Mouse (Mus musculus): ENCODE results near the gene Plcb1. TPM values are rescaled to one million over a fixed set of nuclear protein-coding genes. Genes with fewer than 3 reads are reported as not detected.

Plcb1 gene
- polyA plus RNA-seq, 1 experiment from 2014 or later, result 23.0 TPM

GRCm38 (mm10) chr2:135439546-135440517, 654.0 kb downstream of the Plcb1 start:
- WGBS, result 10% methylated on average over 7 of the region's 7 CpGs
- Histone ChIP-seq H3K9ac (ENCODE audit: low read length) (no peak overlapping the region), H3K4me2 (ENCODE audit: low read length) (no peak overlapping the region; the same call in 1 of the 2 replicates), H3K4me3 (ENCODE audit: low read depth, low read length) (no peak overlapping the region), H3K27ac (ENCODE audit: low read depth, low read length) (no peak overlapping the region), H3K4me1 (ENCODE audit: control insufficient read depth, insufficient read depth, low read length) (no peaks in the 10 kb centered on the region), H3K9me3 (replicated peaks; ENCODE audit: control insufficient read depth, low read length) (no peaks in the 10 kb centered on the region), H3K36me3 (ENCODE audit: control insufficient read depth, insufficient read depth, low read length) (no peaks in the 10 kb centered on the region), H3K27me3 (replicated peaks; ENCODE audit: control insufficient read depth, insufficient read depth, low read length) (no peaks in the 10 kb centered on the region)
- ATAC-seq (peak; percentile 90), DNase-seq (ENCODE audit: low spot score) (peak; percentile 87)

GRCm38 (mm10) chr2:135453581-135453980, 667.7 kb downstream of the Plcb1 start:
- Histone ChIP-seq H3K36me3 (ENCODE audit: control insufficient read depth, insufficient read depth, low read length) (no peaks in the 10 kb centered on the region), H3K4me1 (ENCODE audit: control insufficient read depth, insufficient read depth, low read length) (no peaks in the 10 kb centered on the region), H3K4me3 (ENCODE audit: low read depth, low read length) (no peak overlapping the region), H3K27me3 (replicated peaks; ENCODE audit: control insufficient read depth, insufficient read depth, low read length) (no peaks in the 10 kb centered on the region), H3K9ac (ENCODE audit: low read length) (no peak overlapping the region), H3K4me2 (ENCODE audit: low read length) (no peak overlapping the region), H3K9me3 (replicated peaks; ENCODE audit: control insufficient read depth, low read length) (no peaks in the 10 kb centered on the region), H3K27ac (ENCODE audit: low read depth, low read length) (no peak overlapping the region)
- ATAC-seq (no peak), DNase-seq (ENCODE audit: low spot score) (no peak)
- 100% methylated on average over 1 of the region's 1 CpGs for WGBS

GRCm38 (mm10) chr2:135454015-135454414, 668.1 kb downstream of the Plcb1 start:
- ATAC-seq (no peak), DNase-seq (ENCODE audit: low spot score) (no peak)
- H3K9me3 ChIP-seq (replicated peaks; ENCODE audit: control insufficient read depth, low read length), result no peaks in the 10 kb centered on the region
- H3K27me3 ChIP-seq (replicated peaks; ENCODE audit: control insufficient read depth, insufficient read depth, low read length), result no peaks in the 10 kb centered on the region
- H3K4me2 ChIP-seq (ENCODE audit: low read length), result no peak overlapping the region
- H3K36me3 ChIP-seq (ENCODE audit: control insufficient read depth, insufficient read depth, low read length), result no peaks in the 10 kb centered on the region
- no peak overlapping the region for H3K9ac ChIP-seq (ENCODE audit: low read length)
- 90% methylated on average over 2 of the region's 2 CpGs for WGBS
- H3K4me1 ChIP-seq (ENCODE audit: control insufficient read depth, insufficient read depth, low read length), result no peaks in the 10 kb centered on the region
- no peak overlapping the region for H3K4me3 ChIP-seq (ENCODE audit: low read depth, low read length)
- no peak overlapping the region for H3K27ac ChIP-seq (ENCODE audit: low read depth, low read length)

GRCm38 (mm10) chr2:135454455-135454854, 668.6 kb downstream of the Plcb1 start:
- ATAC-seq (no peak), DNase-seq (ENCODE audit: low spot score) (no peak)
- no peak overlapping the region for H3K9ac ChIP-seq (ENCODE audit: low read length)
- H3K9me3 ChIP-seq (replicated peaks; ENCODE audit: control insufficient read depth, low read length), result no peaks in the 10 kb centered on the region
- H3K27ac ChIP-seq (ENCODE audit: low read depth, low read length), result no peak overlapping the region
- no peaks in the 10 kb centered on the region for H3K27me3 ChIP-seq (replicated peaks; ENCODE audit: control insufficient read depth, insufficient read depth, low read length)
- H3K36me3 ChIP-seq (ENCODE audit: control insufficient read depth, insufficient read depth, low read length), result no peaks in the 10 kb centered on the region
- no peak overlapping the region for H3K4me2 ChIP-seq (ENCODE audit: low read length)
- no peaks in the 10 kb centered on the region for H3K4me1 ChIP-seq (ENCODE audit: control insufficient read depth, insufficient read depth, low read length)
- WGBS, result 54% methylated on average over 1 of the region's 1 CpGs
- no peak overlapping the region for H3K4me3 ChIP-seq (ENCODE audit: low read depth, low read length)

GRCm38 (mm10) chr2:135467895-135468294, 682.0 kb downstream of the Plcb1 start:
- Histone ChIP-seq H3K4me2 (ENCODE audit: low read length) (no peak overlapping the region), H3K9ac (ENCODE audit: low read length) (no peak overlapping the region), H3K9me3 (replicated peaks; ENCODE audit: control insufficient read depth, low read length) (no peaks in the 10 kb centered on the region), H3K4me1 (ENCODE audit: control insufficient read depth, insufficient read depth, low read length) (no peaks in the 10 kb centered on the region; the same call in 1 of the 2 replicates), H3K36me3 (ENCODE audit: control insufficient read depth, insufficient read depth, low read length) (no peaks in the 10 kb centered on the region), H3K27ac (ENCODE audit: low read depth, low read length) (no peak overlapping the region), H3K4me3 (ENCODE audit: low read depth, low read length) (no peak overlapping the region), H3K27me3 (replicated peaks; ENCODE audit: control insufficient read depth, insufficient read depth, low read length) (no peaks in the 10 kb centered on the region)
- ATAC-seq, result no peak
- peak; percentile 9 for DNase-seq (ENCODE audit: low spot score)
- 51% methylated on average over 4 of the region's 4 CpGs for WGBS

- 90% methylated on average over 4 of the region's 4 CpGs for WGBS
- Histone ChIP-seq H3K4me1 (ENCODE audit: control insufficient read depth, insufficient read depth, low read length) (no peaks in the 10 kb centered on the region), H3K9ac (ENCODE audit: low read length) (no peak overlapping the region), H3K9me3 (replicated peaks; ENCODE audit: control insufficient read depth, low read length) (no peaks in the 10 kb centered on the region), H3K4me3 (ENCODE audit: low read depth, low read length) (no peak overlapping the region), H3K4me2 (ENCODE audit: low read length) (no peak overlapping the region), H3K36me3 (ENCODE audit: control insufficient read depth, insufficient read depth, low read length) (no peaks in the 10 kb centered on the region), H3K27ac (ENCODE audit: low read depth, low read length) (no peak overlapping the region), H3K27me3 (replicated peaks; ENCODE audit: control insufficient read depth, insufficient read depth, low read length) (no peaks in the 10 kb centered on the region)
- DNase-seq (ENCODE audit: low spot score) (no peak), ATAC-seq (no peak)
These were observed 688.2 kb downstream of the Plcb1 start for GRCm38 (mm10) chr2:135474107-135474506.

GRCm38 (mm10) chr2:135485248-135485647, 699.4 kb downstream of the Plcb1 start:
- no peak for DNase-seq (ENCODE audit: low spot score)
- no peaks in the 10 kb centered on the region for H3K36me3 ChIP-seq (ENCODE audit: control insufficient read depth, insufficient read depth, low read length)
- no peaks in the 10 kb centered on the region for H3K27me3 ChIP-seq (replicated peaks; ENCODE audit: control insufficient read depth, insufficient read depth, low read length)
- H3K9me3 ChIP-seq (replicated peaks; ENCODE audit: control insufficient read depth, low read length), result no peaks in the 10 kb centered on the region
- H3K4me1 ChIP-seq (ENCODE audit: control insufficient read depth, insufficient read depth, low read length), result no peaks in the 10 kb centered on the region
- no peak for ATAC-seq
- 50% methylated on average over 2 of the region's 2 CpGs for WGBS
- no peak overlapping the region for H3K27ac ChIP-seq (ENCODE audit: low read depth, low read length)
- H3K4me2 ChIP-seq (ENCODE audit: low read length), result no peak overlapping the region
- no peak overlapping the region for H3K9ac ChIP-seq (ENCODE audit: low read length)
- no peak overlapping the region for H3K4me3 ChIP-seq (ENCODE audit: low read depth, low read length)

GRCm38 (mm10) chr2:135488277-135488676, 702.4 kb downstream of the Plcb1 start:
- DNase-seq (ENCODE audit: low spot score), result no peak
- Histone ChIP-seq H3K27me3 (replicated peaks; ENCODE audit: control insufficient read depth, insufficient read depth, low read length) (no peaks in the 10 kb centered on the region), H3K4me3 (ENCODE audit: low read depth, low read length) (no peak overlapping the region), H3K36me3 (ENCODE audit: control insufficient read depth, insufficient read depth, low read length) (no peaks in the 10 kb centered on the region), H3K4me1 (ENCODE audit: control insufficient read depth, insufficient read depth, low read length) (no peaks in the 10 kb centered on the region), H3K4me2 (ENCODE audit: low read length) (no peak overlapping the region), H3K9ac (ENCODE audit: low read length) (no peak overlapping the region), H3K9me3 (replicated peaks; ENCODE audit: control insufficient read depth, low read length) (no peaks in the 10 kb centered on the region), H3K27ac (ENCODE audit: low read depth, low read length) (no peak overlapping the region)
- 89% methylated on average over 2 of the region's 2 CpGs for WGBS
- no peak for ATAC-seq

- H3K4me2 ChIP-seq (ENCODE audit: low read length), result no peak overlapping the region
- no peaks in the 10 kb centered on the region for H3K9me3 ChIP-seq (replicated peaks; ENCODE audit: control insufficient read depth, low read length)
- H3K27me3 ChIP-seq (replicated peaks; ENCODE audit: control insufficient read depth, insufficient read depth, low read length), result no peaks in the 10 kb centered on the region
- no peak overlapping the region for H3K9ac ChIP-seq (ENCODE audit: low read length)
- H3K4me3 ChIP-seq (ENCODE audit: low read depth, low read length), result no peak overlapping the region
- no peak for DNase-seq (ENCODE audit: low spot score)
- H3K36me3 ChIP-seq (ENCODE audit: control insufficient read depth, insufficient read depth, low read length), result no peaks in the 10 kb centered on the region
- 70% methylated on average over 2 of the region's 2 CpGs for WGBS
- no peak overlapping the region for H3K27ac ChIP-seq (ENCODE audit: low read depth, low read length)
- ATAC-seq, result no peak
- H3K4me1 ChIP-seq (ENCODE audit: control insufficient read depth, insufficient read depth, low read length), result no peaks in the 10 kb centered on the region
These were observed 703.3 kb downstream of the Plcb1 start for GRCm38 (mm10) chr2:135489127-135489526.
